Mouse (Mus musculus): ENCODE data around the gene Tubb4b. TPM values are rescaled to one million over a fixed set of nuclear protein-coding genes. Genes with fewer than 3 reads are reported as not detected.

The Tubb4b gene
- polyA plus RNA-seq, 1 experiment from 2014 or later, result 581 TPM

DNA sequence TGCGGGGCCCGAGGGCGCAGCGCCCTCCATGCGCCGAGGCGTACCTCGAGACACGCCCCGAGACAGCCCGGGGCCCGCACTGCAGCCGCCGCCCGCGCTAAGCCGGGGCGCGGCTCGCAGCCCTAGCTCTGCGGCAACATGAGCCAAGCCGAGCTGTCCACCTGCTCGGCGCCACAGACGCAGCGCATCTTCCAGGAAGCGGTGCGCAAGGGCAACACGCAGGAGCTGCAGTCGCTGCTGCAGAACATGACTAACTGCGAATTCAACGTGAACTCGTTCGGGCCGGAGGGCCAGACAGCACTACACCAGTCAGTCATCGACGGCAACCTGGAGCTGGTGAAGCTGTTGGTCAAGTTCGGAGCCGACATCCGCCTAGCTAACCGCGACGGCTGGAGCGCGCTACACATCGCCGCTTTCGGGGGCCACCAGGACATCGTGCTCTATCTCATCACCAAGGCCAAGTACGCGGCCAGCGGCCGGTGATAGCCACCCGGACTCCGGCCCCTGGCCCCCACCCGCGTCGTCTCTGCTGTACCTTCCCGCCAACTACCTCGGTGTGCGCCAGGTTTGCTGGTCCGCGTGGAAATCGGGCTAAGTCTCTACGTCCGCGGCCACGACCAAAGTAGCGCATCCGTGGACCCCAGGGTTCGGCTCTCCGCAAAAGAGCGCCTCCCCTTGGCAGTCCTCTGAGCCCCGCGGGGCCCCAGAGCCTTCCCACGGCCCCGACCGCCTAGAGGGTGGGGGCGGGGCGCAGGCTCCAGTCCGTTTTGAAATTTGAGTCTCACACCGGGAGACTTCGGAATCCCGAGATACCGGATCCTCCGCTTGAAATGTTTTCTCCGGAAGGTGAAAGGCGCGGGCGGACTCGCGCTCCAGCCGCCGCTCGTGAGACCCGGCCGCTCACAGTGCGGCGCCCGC is 43.3 kb downstream of the Tubb4b start:
- peak; percentile 30 for ATAC-seq (replicated peaks; ENCODE audit: low FRiP score)
- Histone ChIP-seq H3K9ac (peak overlapping the region; percentile 64), H3K27me3 (peaks cover 74% of the 10 kb centered on the region), H3K4me1 (peaks cover 78% of the 10 kb centered on the region), H3K27ac (peak overlapping the region; percentile 93), H3K4me2 (peak overlapping the region; percentile 92), H3K4me3 (replicated peaks) (peak overlapping the region; percentile 67), H3K9me3 (replicated peaks) (no peaks in the 10 kb centered on the region), H3K36me3 (no peaks in the 10 kb centered on the region)
- under 1% methylated on average over 100 of the region's 100 CpGs for WGBS

GRCm38 (mm10) chr2:25180478-25180903 is 44.0 kb downstream of the Tubb4b start, which contains the start of gene Nrarp:
Nrarp (plus strand) TSS chr2:25180758.
- Histone ChIP-seq H3K9ac (peak within 1 kb of the TSS; percentile 64), H3K4me1 (peaks cover 78% of the 10 kb centered on the region), H3K27ac (peak within 1 kb of the TSS; percentile 93), H3K4me2 (peak within 1 kb of the TSS; percentile 92), H3K27me3 (peaks cover 74% of the 10 kb centered on the region), H3K9me3 (replicated peaks) (no peaks in the 10 kb centered on the region), H3K4me3 (replicated peaks) (peak within 1 kb of the TSS; percentile 67), H3K36me3 (no peaks in the 10 kb centered on the region)
- peak; percentile 84 for ATAC-seq (replicated peaks; ENCODE audit: low FRiP score)
- WGBS, result under 1% methylated on average over 35 of the region's 35 CpGs

GRCm38 (mm10) chr2:25179566-25180217 is 44.8 kb downstream of the Tubb4b start:
- Histone ChIP-seq H3K27me3 (peaks cover 70% of the 10 kb centered on the region), H3K9ac (peak overlapping the region; percentile 29), H3K27ac (peak overlapping the region; percentile 93), H3K4me2 (peak overlapping the region; percentile 92), H3K4me3 (replicated peaks) (peak overlapping the region; percentile 67), H3K9me3 (replicated peaks) (no peaks in the 10 kb centered on the region), H3K4me1 (peaks cover 78% of the 10 kb centered on the region), H3K36me3 (no peaks in the 10 kb centered on the region)
- WGBS, result 23% methylated on average over 15 of the region's 15 CpGs
- ATAC-seq (replicated peaks; ENCODE audit: low FRiP score), result no peak

GRCm38 (mm10) chr2:25178285-25178972 is 46.1 kb downstream of the Tubb4b start:
- WGBS, result 28% methylated on average over 10 of the region's 10 CpGs
- Histone ChIP-seq H3K36me3 (no peaks in the 10 kb centered on the region), H3K4me2 (peak overlapping the region; percentile 51; the same call in 1 of the 2 replicates), H3K27me3 (peaks cover 57% of the 10 kb centered on the region), H3K4me3 (replicated peaks) (peak overlapping the region; percentile 6; the same call in 1 of the 2 replicates), H3K27ac (peak overlapping the region; percentile 91), H3K4me1 (peaks cover 81% of the 10 kb centered on the region), H3K9ac (no peak overlapping the region), H3K9me3 (replicated peaks) (no peaks in the 10 kb centered on the region)
- ATAC-seq (replicated peaks; ENCODE audit: low FRiP score), result no peak

GRCm38 (mm10) chr2:25177685-25178084 is 46.8 kb downstream of the Tubb4b start:
- no peaks in the 10 kb centered on the region for H3K9me3 ChIP-seq (replicated peaks)
- peak overlapping the region; percentile 91 for H3K27ac ChIP-seq
- no peaks in the 10 kb centered on the region for H3K36me3 ChIP-seq
- peak overlapping the region; percentile 51 for H3K4me2 ChIP-seq
- WGBS, result 0% methylated on average over 6 of the region's 6 CpGs
- peak; percentile 47 for ATAC-seq (replicated peaks; ENCODE audit: low FRiP score)
- peak overlapping the region; percentile 28 for H3K4me3 ChIP-seq (replicated peaks)
- peak overlapping the region; percentile 21; the same call in 1 of the 2 replicates for H3K9ac ChIP-seq
- peaks cover 84% of the 10 kb centered on the region for H3K4me1 ChIP-seq
- peaks cover 50% of the 10 kb centered on the region for H3K27me3 ChIP-seq

- H3K27me3 ChIP-seq, result peaks cover 46% of the 10 kb centered on the region
- peak overlapping the region; percentile 51 for H3K4me2 ChIP-seq
- peak overlapping the region; percentile 28 for H3K4me3 ChIP-seq (replicated peaks)
- ATAC-seq (replicated peaks; ENCODE audit: low FRiP score), result no peak
- peaks cover 84% of the 10 kb centered on the region for H3K4me1 ChIP-seq
- peak overlapping the region; percentile 91 for H3K27ac ChIP-seq
- H3K9me3 ChIP-seq (replicated peaks), result no peaks in the 10 kb centered on the region
- H3K9ac ChIP-seq, result peak overlapping the region; percentile 21; the same call in 1 of the 2 replicates
- 11% methylated on average over 4 of the region's 4 CpGs for WGBS
- H3K36me3 ChIP-seq, result no peaks in the 10 kb centered on the region
These were observed 47.4 kb downstream of the Tubb4b start for GRCm38 (mm10) chr2:25177076-25177475.

DNA sequence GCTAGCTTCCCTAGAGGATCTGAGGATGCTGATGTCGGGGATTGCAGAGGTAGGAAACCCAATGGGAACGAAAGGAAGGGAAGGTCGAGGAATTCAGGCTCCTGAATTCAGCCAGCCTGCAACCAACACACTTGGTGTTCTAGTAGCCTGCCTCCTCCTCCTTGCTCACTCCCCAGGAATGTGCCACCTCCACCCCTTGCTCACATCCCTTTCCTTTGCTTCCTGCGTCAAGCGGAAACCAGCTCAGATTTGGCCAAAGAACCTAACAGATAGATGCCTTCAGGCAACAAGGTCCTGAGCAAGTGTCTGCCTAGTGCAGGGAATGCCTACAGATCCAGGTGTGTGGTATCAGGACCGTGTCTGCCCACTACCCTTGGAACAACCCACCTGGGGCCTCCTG is 47.9 kb downstream of the Tubb4b start:
- Histone ChIP-seq H3K4me2 (peak overlapping the region; percentile 51), H3K36me3 (no peaks in the 10 kb centered on the region), H3K9me3 (replicated peaks) (no peaks in the 10 kb centered on the region), H3K4me3 (replicated peaks) (peak overlapping the region; percentile 28), H3K4me1 (peaks cover 83% of the 10 kb centered on the region), H3K27ac (peak overlapping the region; percentile 91), H3K27me3 (peaks cover 42% of the 10 kb centered on the region), H3K9ac (0 out of 2 replicates have a peak overlapping the region, but pooled peaks have one; percentile 2)
- no peak for ATAC-seq (replicated peaks; ENCODE audit: low FRiP score)
- 38% methylated on average over 6 of the region's 6 CpGs for WGBS

DNA sequence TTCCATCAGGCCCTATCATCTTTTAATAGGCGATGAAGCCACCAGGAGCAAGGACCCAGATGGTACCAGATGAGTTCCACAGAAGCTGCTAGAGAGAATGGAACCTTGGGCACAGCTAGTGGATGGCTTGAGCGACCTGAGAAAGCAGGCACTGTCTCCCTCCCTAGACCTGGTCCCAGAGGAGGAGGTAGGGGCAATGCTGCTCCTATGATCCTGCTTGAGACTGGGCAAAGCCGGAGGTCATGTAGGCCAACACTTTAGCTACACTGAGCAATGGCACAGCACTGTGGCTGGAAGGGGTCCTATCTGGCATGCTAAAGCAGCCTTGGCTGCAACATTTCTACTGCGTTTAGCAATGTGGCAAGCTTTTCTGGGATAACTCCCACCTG is 48.8 kb downstream of the Tubb4b start:
- Histone ChIP-seq H3K4me3 (replicated peaks) (no peak overlapping the region), H3K27me3 (peaks cover 34% of the 10 kb centered on the region), H3K4me2 (0 out of 2 replicates have a peak overlapping the region, but pooled peaks have one; percentile 1), H3K4me1 (peaks cover 81% of the 10 kb centered on the region), H3K36me3 (no peaks in the 10 kb centered on the region), H3K9ac (no peak overlapping the region), H3K9me3 (replicated peaks) (no peaks in the 10 kb centered on the region), H3K27ac (peak overlapping the region; percentile 91)
- 78% methylated on average over 4 of the region's 4 CpGs for WGBS
- ATAC-seq (replicated peaks; ENCODE audit: low FRiP score), result no peak

- peak overlapping the region; percentile 91 for H3K27ac ChIP-seq
- H3K9me3 ChIP-seq (replicated peaks), result no peaks in the 10 kb centered on the region
- no peak overlapping the region for H3K4me3 ChIP-seq (replicated peaks)
- peaks cover 30% of the 10 kb centered on the region for H3K27me3 ChIP-seq
- no peak for ATAC-seq (replicated peaks; ENCODE audit: low FRiP score)
- H3K4me2 ChIP-seq, result no peak overlapping the region
- WGBS, result 45% methylated on average over 7 of the region's 7 CpGs
- H3K9ac ChIP-seq, result no peak overlapping the region
- no peaks in the 10 kb centered on the region for H3K36me3 ChIP-seq
- H3K4me1 ChIP-seq, result peaks cover 83% of the 10 kb centered on the region
These were observed 49.4 kb downstream of the Tubb4b start for GRCm38 (mm10) chr2:25174866-25175689.

DNA sequence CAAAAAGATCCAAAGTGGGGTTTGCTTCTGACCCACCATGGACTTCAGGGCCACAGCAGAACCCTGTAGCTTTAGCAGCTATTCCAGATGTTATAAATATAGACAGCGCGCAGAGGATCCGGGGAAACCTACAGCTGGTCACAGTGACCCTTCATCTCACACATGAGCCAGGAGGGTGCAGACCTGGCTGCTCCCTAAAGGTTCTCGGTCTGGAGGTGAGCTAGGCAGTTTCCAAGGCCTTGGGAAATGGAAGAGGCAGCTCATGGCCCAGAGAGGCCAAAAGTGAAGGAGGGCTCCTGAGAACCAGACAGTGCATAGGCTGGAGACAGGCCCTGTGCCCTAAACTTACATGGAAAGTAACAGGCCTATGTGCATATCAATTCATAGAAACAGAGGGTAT is 50.7 kb downstream of the Tubb4b start:
- Histone ChIP-seq H3K4me1 (peaks cover 82% of the 10 kb centered on the region), H3K4me2 (no peak overlapping the region), H3K27me3 (peaks cover 17% of the 10 kb centered on the region), H3K9ac (no peak overlapping the region), H3K4me3 (replicated peaks) (no peak overlapping the region), H3K36me3 (no peaks in the 10 kb centered on the region), H3K27ac (no peak overlapping the region), H3K9me3 (replicated peaks) (no peaks in the 10 kb centered on the region)
- ATAC-seq (replicated peaks; ENCODE audit: low FRiP score), result no peak
- 94% methylated on average over 4 of the region's 4 CpGs for WGBS

- ATAC-seq (replicated peaks; ENCODE audit: low FRiP score), result no peak
- no peak overlapping the region for H3K9ac ChIP-seq
- no peaks in the 10 kb centered on the region for H3K36me3 ChIP-seq
- WGBS, result 47% methylated on average over 8 of the region's 8 CpGs
- H3K4me3 ChIP-seq (replicated peaks), result no peak overlapping the region
- H3K4me2 ChIP-seq, result no peak overlapping the region
- H3K9me3 ChIP-seq (replicated peaks), result no peaks in the 10 kb centered on the region
- H3K4me1 ChIP-seq, result peaks cover 82% of the 10 kb centered on the region
- peaks cover 5% of the 10 kb centered on the region; the same call in 1 of the 2 replicates for H3K27me3 ChIP-seq
- peak overlapping the region; percentile 10; the same call in 1 of the 2 replicates for H3K27ac ChIP-seq
These were observed 51.9 kb downstream of the Tubb4b start for GRCm38 (mm10) chr2:25172629-25173028.
